Mouse (Mus musculus) embryonic facial prominence, embryonic 15.5 days (tissue): ENCODE measurements around the gene Vmn1r38. TPM values are rescaled to one million over a fixed set of nuclear protein-coding genes. Genes with fewer than 3 reads are reported as not detected.
"Not testable (repeated sequence)": the region's sequence is repeated elsewhere in the genome, so short reads cannot be mapped to it uniquely, and the experiment has no call there.

Experiments used
- ATAC-seq: fragments of 200-750 bp; cut with Nextera tagmentation; 2 replicates; pipeline ENCODE4 v1.8.0; 2017; ENCODE audit warnings: low read depth, moderate TSS enrichment; ENCODE audit not compliant: insufficient number of reproducible peaks, low FRiP score, low TSS enrichment
- H3K27ac ChIP-seq: fragments of 300-500 bp; sonication (generic); replicated peaks from 2 replicates; pipeline ENCODE4 v1.5.1; 2015; ENCODE audit warnings: mild to moderate bottlenecking, inconsistent platforms
- H3K27me3 ChIP-seq: fragments of 300-500 bp; sonication (generic); 2 replicates; pipeline ENCODE4 v1.6.1; 2015; ENCODE audit warnings: inconsistent platforms
- H3K36me3 ChIP-seq: fragments of 300-500 bp; sonication (generic); 2 replicates; pipeline ENCODE4 v1.6.1; 2015; ENCODE audit warnings: mild to moderate bottlenecking, inconsistent platforms
- H3K4me1 ChIP-seq: fragments of 300-500 bp; sonication (generic); 2 replicates; pipeline ENCODE4 v1.6.1; 2015; ENCODE audit warnings: inconsistent platforms
- H3K4me2 ChIP-seq: fragments of 300-500 bp; sonication (generic); replicated peaks from 2 replicates; pipeline ENCODE4 v1.6.1; 2015; ENCODE audit warnings: mild to moderate bottlenecking, inconsistent platforms
- H3K4me3 ChIP-seq: fragments of 300-500 bp; sonication (generic); replicated peaks from 2 replicates; pipeline ENCODE4 v1.5.1; 2015; ENCODE audit warnings: mild to moderate bottlenecking, inconsistent platforms
- H3K9ac ChIP-seq: fragments of 300-500 bp; sonication (generic); 2 replicates; pipeline ENCODE4 v1.6.1; 2015; ENCODE audit warnings: inconsistent platforms
- H3K9me3 ChIP-seq: fragments of 300-500 bp; sonication (generic); replicated peaks from 2 replicates; pipeline ENCODE4 v1.6.1; 2016; ENCODE audit warnings: inconsistent platforms
- WGBS: fragments of 180-500 bp; shearing (Covaris S2); methylation state at CpG from one replicate; pipeline ENCODE4 v1.1.7; 2015; 5-methylcytosine and 5-hydroxymethylcytosine counted together
- polyA plus RNA-seq: library from polyadenylated mRNA; unstranded; fragments of >200 nt; fragmentation: Nextera tagmentation; extraction: Ambion mirVana; gene quantifications from 2 replicates; pipeline ENCODE4 v1.2.1, GENCODE M21; 2015

Vmn1r38 gene
- not detected in 2 replicates for polyA plus RNA-seq

GRCm38 (mm10) chr6:66782527-66782926, at the start of gene Vmn1r38:
TSS of gene Vmn1r38 (minus strand) at chr6:66782627.
- not testable (repeated sequence) for H3K27me3 ChIP-seq, H3K4me2 ChIP-seq, H3K9me3 ChIP-seq, H3K9ac ChIP-seq, H3K4me1 ChIP-seq, ATAC-seq, H3K36me3 ChIP-seq, H3K4me3 ChIP-seq, H3K27ac ChIP-seq

GRCm38 (mm10) chr6:66810509-66810908, 28.1 kb upstream of the Vmn1r38 start, which contains the start of gene Vmn1r39:
TSS of gene Vmn1r39 (minus strand) at chr6:66810609.
- Histone ChIP-seq H3K36me3 (no peaks in the 10 kb centered on the region), H3K4me2 (no peak within 1 kb of the TSS), H3K9ac (no peak within 1 kb of the TSS), H3K27me3 (no peaks in the 10 kb centered on the region), H3K9me3 (no peaks in the 10 kb centered on the region), H3K4me3 (no peak within 1 kb of the TSS), H3K4me1 (no peaks in the 10 kb centered on the region), H3K27ac (no peak within 1 kb of the TSS)
- WGBS, result 80% methylated on average over 2 of the region's 2 CpGs
- ATAC-seq, result no peak

GRCm38 (mm10) chr6:66806311-66806710, 23.9 kb upstream of the Vmn1r38 start:
- H3K27me3 ChIP-seq, result no peaks in the 10 kb centered on the region
- H3K27ac ChIP-seq, result no peak overlapping the region
- no peaks in the 10 kb centered on the region for H3K36me3 ChIP-seq
- no peak overlapping the region for H3K4me3 ChIP-seq
- H3K4me1 ChIP-seq, result no peaks in the 10 kb centered on the region
- no peak overlapping the region for H3K4me2 ChIP-seq
- no peak overlapping the region for H3K9ac ChIP-seq
- no peak for ATAC-seq
- 62% methylated on average over 1 of the region's 1 CpGs for WGBS
- no peaks in the 10 kb centered on the region for H3K9me3 ChIP-seq

GRCm38 (mm10) chr6:66805713-66806112, 23.3 kb upstream of the Vmn1r38 start:
- H3K27ac ChIP-seq, result no peak overlapping the region
- no peak overlapping the region for H3K4me3 ChIP-seq
- no peaks in the 10 kb centered on the region for H3K9me3 ChIP-seq
- no peak overlapping the region for H3K9ac ChIP-seq
- no peaks in the 10 kb centered on the region for H3K36me3 ChIP-seq
- WGBS, result 76% methylated on average over 3 of the region's 3 CpGs
- H3K4me2 ChIP-seq, result no peak overlapping the region
- H3K27me3 ChIP-seq, result no peaks in the 10 kb centered on the region
- no peak for ATAC-seq
- H3K4me1 ChIP-seq, result no peaks in the 10 kb centered on the region

- H3K36me3 ChIP-seq, H3K27me3 ChIP-seq, H3K4me1 ChIP-seq, H3K9ac ChIP-seq, H3K9me3 ChIP-seq, H3K4me3 ChIP-seq, H3K27ac ChIP-seq, ATAC-seq, H3K4me2 ChIP-seq: not testable (repeated sequence)
Measured at GRCm38 (mm10) chr6:66729082-66729481, 53.3 kb downstream of the Vmn1r38 start, which contains the start of gene Vmn1r37. TSS of gene Vmn1r37 (plus strand) at chr6:66729382.

Other genes starting within 250 kb of the Vmn1r38 start
- gene Mad2l1, start 247.2 kb downstream of the Vmn1r38 start, polyA plus RNA-seq, result 66.4 and 67.4 TPM in 2 replicates
- gene Vmn1r32, start 222.5 kb downstream of the Vmn1r38 start, polyA plus RNA-seq, result not detected in 2 replicates
- gene Vmn1r33, start 164.3 kb downstream of the Vmn1r38 start, polyA plus RNA-seq, result 0.07 TPM in 1 of 2 replicates, not detected in the other
- gene Vmn1r34, start 138.7 kb downstream of the Vmn1r38 start, polyA plus RNA-seq, result not detected in 2 replicates
- gene Vmn1r35, start 96.7 kb downstream of the Vmn1r38 start, polyA plus RNA-seq, result not detected in 2 replicates
- gene Vmn1r36, start 63.5 kb downstream of the Vmn1r38 start, polyA plus RNA-seq, result not detected in 2 replicates
- 0.21 TPM in 1 of 2 replicates, not detected in the other for gene Vmn1r37, start 53.2 kb downstream of the Vmn1r38 start, polyA plus RNA-seq
- not detected in 2 replicates for gene Vmn1r39, start 28.0 kb upstream of the Vmn1r38 start, polyA plus RNA-seq
- gene Gng12, start 113.8 kb upstream of the Vmn1r38 start, polyA plus RNA-seq, result 84.2 and 93.6 TPM in 2 replicates